Mouse (Mus musculus) heart, adult 2 months (tissue): ENCODE results near the gene Ift80. TPM values are rescaled to one million over a fixed set of nuclear protein-coding genes. Genes with fewer than 3 reads are reported as not detected.
A peak's percentile ranks its signal among the peaks of the same experiment; 100 is the strongest.

Source experiments
- DNase-seq, 2 experiments: peaks; one replicate each; pipeline ENCODE4 v3.0.0; 2021
- H3K27ac ChIP-seq: fragments of 200-600 bp; 2 replicates; pipeline ENCODE4 v1.8.1; 2022
- H3K27me3 ChIP-seq: fragments of 200-500 bp; 2 replicates; pipeline ENCODE4 v1.6.1; 2012; ENCODE audit warnings: mild to moderate bottlenecking, low read length, inconsistent platforms, mixed read lengths; ENCODE audit not compliant: control insufficient read depth, insufficient read depth
- H3K36me3 ChIP-seq: fragments of 200-500 bp; 2 replicates; pipeline ENCODE4 v1.6.1; 2012; ENCODE audit warnings: low read length, inconsistent platforms; ENCODE audit not compliant: control insufficient read depth, insufficient read depth
- H3K4me1 ChIP-seq: fragments of 200-500 bp; 2 replicates; pipeline ENCODE4 v1.6.1; 2011; ENCODE audit warnings: low read length; ENCODE audit not compliant: control insufficient read depth, insufficient read depth
- H3K4me3 ChIP-seq: fragments of 200-600 bp; 2 replicates; pipeline ENCODE4 v1.8.1; 2022
- H3K79me2 ChIP-seq: fragments of 200-500 bp; replicated peaks from 2 replicates; pipeline ENCODE4 v1.6.1; 2012; ENCODE audit warnings: mild to moderate bottlenecking, inconsistent platforms, low read length, moderate library complexity, mixed read lengths; ENCODE audit not compliant: control insufficient read depth, insufficient read depth
- H3K9ac ChIP-seq: fragments of 200-500 bp; 2 replicates; pipeline ENCODE4 v1.6.1; 2012; ENCODE audit warnings: low read depth, mild to moderate bottlenecking, control low read depth, inconsistent platforms, low read length, mixed read lengths
- CTCF ChIP-seq: fragments of 200-600 bp; IDR thresholded peaks from 2 replicates; pipeline ENCODE4 v1.8.1; 2022; ENCODE audit warnings: antibody characterized with exemption, mild to moderate bottlenecking, moderate library complexity
- EP300 ChIP-seq: fragments of 200-500 bp; IDR thresholded peaks from 2 replicates; pipeline ENCODE4 v1.6.1; 2011; ENCODE audit warnings: low read depth, low read length, control low read depth; ENCODE audit not compliant: insufficient read depth
- POLR2A ChIP-seq: fragments of 200-500 bp; IDR thresholded peaks from 2 replicates; pipeline ENCODE4 v1.6.1; 2011; ENCODE audit warnings: mild to moderate bottlenecking, low read depth, low read length, control low read depth; ENCODE audit not compliant: insufficient read depth
- WGBS: fragments of 180-500 bp; shearing (Covaris S2); methylation state at CpG from one replicate; pipeline ENCODE4 v1.1.7; 2018; 5-methylcytosine and 5-hydroxymethylcytosine counted together
- intact Hi-C: fragments of 180-260 bp; cut with DNase I; formaldehyde crosslinking; loops from one replicate; pipeline ENCODE4 v1.15.1; 2025
- polyA plus RNA-seq: library from polyadenylated mRNA; depleted of rRNA; stranded (reverse); fragments of >200 nt; gene quantifications from 2 replicates; pipeline ENCODE4 v1.2.3, GENCODE M21; 2012
- total RNA-seq, 2 experiments: library from RNA; stranded (reverse); gene quantifications; 2 replicates each; pipeline ENCODE4 v1.2.3; 2021

Ift80 gene
- total and polyA plus RNA-seq, 3 experiments = 1.3 to 5.1 (median 4.8) TPM

GRCm38 (mm10) chr3:68967404-68967803, 37.0 kb downstream of the Ift80 start:
- Histone ChIP-seq H3K79me2 (no peaks in the 10 kb centered on the region), H3K27me3 (no peaks in the 10 kb centered on the region), H3K36me3 (no peaks in the 10 kb centered on the region), H3K4me1 (no peaks in the 10 kb centered on the region), H3K4me3 (no peak overlapping the region), H3K9ac (no peak overlapping the region), H3K27ac (no peak overlapping the region)
- intact Hi-C loops = no loop called here
- 54% methylated on average over 6 of the region's 6 CpGs for WGBS
- DNase-seq = no peak
- no peak for TF ChIP-seq CTCF
- no peak for TF ChIP-seq POLR2A
- TF ChIP-seq EP300 = no peak

GRCm38 (mm10) chr3:68966527-68967285, 37.7 kb downstream of the Ift80 start:
- intact Hi-C loops = no loop called here
- WGBS = 97% methylated on average over 6 of the region's 6 CpGs
- no peak for DNase-seq
- no peaks in the 10 kb centered on the region for H3K4me1 ChIP-seq
- H3K4me3 ChIP-seq = no peak overlapping the region
- TF ChIP-seq CTCF (no peak), EP300 (no peak)
- H3K9ac ChIP-seq = no peak overlapping the region
- no peaks in the 10 kb centered on the region for H3K79me2 ChIP-seq
- H3K27ac ChIP-seq = no peak overlapping the region
- no peaks in the 10 kb centered on the region for H3K27me3 ChIP-seq
- no peaks in the 10 kb centered on the region for H3K36me3 ChIP-seq

- TF ChIP-seq CTCF = peak; percentile 51
- no peak for TF ChIP-seq EP300
- Histone ChIP-seq H3K9ac (no peak overlapping the region), H3K27ac (no peak overlapping the region), H3K4me1 (no peaks in the 10 kb centered on the region; the same call in 1 of the 2 replicates), H3K27me3 (no peaks in the 10 kb centered on the region), H3K79me2 (no peaks in the 10 kb centered on the region), H3K4me3 (no peak overlapping the region), H3K36me3 (no peaks in the 10 kb centered on the region)
- intact Hi-C loops = no loop called here
- DNase-seq = no peak
Measured at GRCm38 (mm10) chr3:68964682-68965081, 39.7 kb downstream of the Ift80 start.

GRCm38 (mm10) chr3:68957413-68957812, 47.0 kb downstream of the Ift80 start:
- no peak overlapping the region for H3K4me3 ChIP-seq
- H3K36me3 ChIP-seq = no peaks in the 10 kb centered on the region
- no peak for TF ChIP-seq CTCF
- TF ChIP-seq POLR2A = no peak
- no peak for TF ChIP-seq EP300
- WGBS = 87% methylated on average over 3 of the region's 3 CpGs
- H3K79me2 ChIP-seq = no peaks in the 10 kb centered on the region
- H3K9ac ChIP-seq = no peak overlapping the region
- no peaks in the 10 kb centered on the region; the same call in 1 of the 2 replicates for H3K4me1 ChIP-seq
- no peak overlapping the region for H3K27ac ChIP-seq
- DNase-seq = no peak
- H3K27me3 ChIP-seq = no peaks in the 10 kb centered on the region
- intact Hi-C loops = loop anchor here (10.0 kb wide), 1 partner anchor 243 kb away; no protein-coding TSS in a partner anchor

- no peaks in the 10 kb centered on the region; the same call in 1 of the 2 replicates for H3K4me1 ChIP-seq
- no peaks in the 10 kb centered on the region for H3K27me3 ChIP-seq
- no peak for DNase-seq
- H3K27ac ChIP-seq = no peak overlapping the region
- no peaks in the 10 kb centered on the region for H3K36me3 ChIP-seq
- no peak overlapping the region for H3K9ac ChIP-seq
- no peak for TF ChIP-seq EP300
- no peak for TF ChIP-seq POLR2A
- no peak for TF ChIP-seq CTCF
- H3K79me2 ChIP-seq = no peaks in the 10 kb centered on the region
- intact Hi-C loops = loop anchor here (10.0 kb wide), 1 partner anchor 242 kb away; no protein-coding TSS in a partner anchor
- H3K4me3 ChIP-seq = no peak overlapping the region
- WGBS = 64% methylated on average over 4 of the region's 4 CpGs
Measured at GRCm38 (mm10) chr3:68956454-68956853, 47.9 kb downstream of the Ift80 start.

GRCm38 (mm10) chr3:68954487-68954886, 49.9 kb downstream of the Ift80 start:
- Histone ChIP-seq H3K36me3 (no peaks in the 10 kb centered on the region), H3K4me1 (no peaks in the 10 kb centered on the region), H3K27ac (no peak overlapping the region), H3K9ac (no peak overlapping the region), H3K27me3 (no peaks in the 10 kb centered on the region), H3K4me3 (no peak overlapping the region), H3K79me2 (no peaks in the 10 kb centered on the region)
- no peak for DNase-seq
- intact Hi-C loops = loop anchor here (5.0 to 10.0 kb wide), 2 partner anchors 240 to 387 kb away; no protein-coding TSS in a partner anchor
- 49% methylated on average over 6 of the region's 6 CpGs for whole genome bisulfite sequencing
- no peak for TF ChIP-seq POLR2A
- TF ChIP-seq EP300 = no peak
- TF ChIP-seq CTCF = peak; percentile 92
